Mouse (Mus musculus) brain, adult 2 months (tissue): ENCODE data around the gene Ccdc110.

Experiments
- DNase-seq: peaks from one replicate; pipeline ENCODE4 v3.0.0; 2011; ENCODE audit warnings: low read depth, low spot score

Gene Ccdc110

DNA sequence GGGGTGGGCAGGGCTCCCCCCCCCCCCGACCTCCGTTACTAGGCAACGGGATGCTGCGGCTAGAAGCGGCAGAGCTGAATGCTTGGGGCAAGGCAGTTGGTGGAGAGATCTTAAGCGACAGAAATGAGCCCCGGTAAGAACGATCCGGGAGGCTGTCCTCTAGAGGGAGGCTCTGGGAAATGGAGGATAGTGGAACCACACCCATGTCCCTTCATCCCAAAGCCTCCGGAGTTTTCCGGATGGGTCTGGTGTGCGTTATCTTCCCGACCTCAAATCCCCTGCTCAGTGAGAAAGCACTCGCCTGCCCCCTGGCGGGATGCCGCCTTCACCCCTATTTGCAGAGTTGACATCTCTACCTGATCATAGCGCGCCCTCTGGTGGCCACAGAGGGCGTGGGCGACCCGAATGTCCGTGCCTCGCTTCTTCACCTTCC lies at the start of gene Ccdc110:
TSS of gene Ccdc110 (plus strand) at position 38 of the 433 bp plus-strand sequence.
- peak; percentile 94 for DNase-seq

DNA sequence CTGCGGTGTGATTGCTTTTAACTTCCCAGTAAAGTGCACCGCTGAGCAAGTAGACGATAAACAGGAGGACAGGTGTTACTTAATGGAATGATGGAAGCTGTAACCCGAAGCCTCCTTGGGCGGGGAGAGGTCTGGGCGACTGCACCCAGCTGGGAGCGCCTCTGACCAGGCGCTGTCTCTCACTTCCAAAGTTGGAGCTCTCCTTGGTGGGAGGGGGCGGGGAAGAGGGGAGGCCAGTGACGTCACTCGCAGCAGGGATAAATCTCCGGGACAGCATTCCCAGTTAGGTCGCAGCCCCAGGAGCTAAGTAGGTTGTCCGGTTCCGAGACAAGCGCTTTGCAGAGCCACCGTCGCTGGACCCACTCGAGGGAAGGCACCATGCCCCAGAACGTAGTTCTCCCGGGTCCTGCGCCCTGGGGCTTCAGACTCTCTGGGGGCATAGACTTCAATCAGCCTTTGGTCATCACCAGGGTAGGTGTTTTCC lies 49.2 kb upstream of the Ccdc110 start, which contains the start of gene Pdlim3:
TSS of gene Pdlim3 (plus strand) at position 260 of the 484 bp plus-strand sequence.
- DNase-seq = peak; percentile 16

DNA sequence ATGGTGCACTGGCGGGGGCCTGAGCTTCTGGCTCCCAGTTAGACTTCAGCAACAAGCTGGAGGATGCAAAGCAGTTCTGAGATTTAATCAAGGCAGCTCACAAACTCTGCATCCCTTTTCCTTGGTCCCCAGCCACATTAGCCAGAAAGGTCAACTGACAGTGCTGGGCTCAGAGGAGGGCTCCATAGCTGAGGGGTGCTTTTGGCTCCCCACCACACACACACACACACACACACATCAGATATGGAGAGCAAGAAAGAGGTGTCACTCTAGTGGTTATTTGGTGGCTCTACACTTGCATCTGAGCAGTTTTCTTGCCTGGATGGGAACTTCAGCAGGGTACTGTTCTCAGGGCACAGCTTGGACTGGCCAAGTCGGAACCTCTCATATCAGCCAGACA lies 48.6 kb upstream of the Ccdc110 start:
- peak; percentile 8 for DNase-seq

DNA sequence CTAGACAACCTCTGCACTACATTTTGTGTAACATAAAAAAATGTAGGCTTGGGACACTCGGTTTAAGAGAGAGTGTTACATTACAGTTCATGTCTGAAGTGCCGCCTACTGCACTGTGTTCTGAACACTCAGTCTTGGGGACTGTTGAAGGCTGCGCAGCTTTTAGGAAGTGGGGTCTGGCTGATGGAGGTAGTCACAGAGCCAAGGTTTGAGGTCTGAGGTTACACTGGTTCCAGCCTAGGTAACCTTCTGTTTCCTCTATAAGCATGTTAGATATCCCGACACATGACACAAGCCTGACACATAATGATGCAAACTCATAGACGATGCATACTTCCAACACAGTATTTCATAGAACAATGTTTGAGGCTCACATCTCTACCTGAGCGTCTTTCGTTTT lies 44.7 kb upstream of the Ccdc110 start:
- no peak for DNase-seq

DNA sequence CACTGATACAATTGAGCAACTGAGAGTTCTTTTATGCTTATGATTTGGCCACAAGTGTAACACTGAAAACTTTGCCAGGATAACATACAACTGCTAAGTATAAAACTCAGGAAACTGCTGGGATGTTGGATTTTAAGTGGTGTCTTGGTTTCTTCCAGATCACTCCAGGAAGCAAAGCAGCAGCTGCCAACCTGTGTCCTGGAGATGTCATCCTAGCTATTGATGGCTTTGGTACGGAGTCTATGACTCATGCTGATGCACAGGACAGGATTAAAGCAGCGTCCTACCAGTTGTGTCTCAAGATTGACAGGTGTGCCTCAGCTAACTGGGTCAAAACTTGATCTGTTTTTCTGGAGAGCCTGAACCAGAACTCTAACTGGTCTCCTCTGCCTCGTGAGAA lies 37.8 kb upstream of the Ccdc110 start:
- DNase-seq = no peak

DNA sequence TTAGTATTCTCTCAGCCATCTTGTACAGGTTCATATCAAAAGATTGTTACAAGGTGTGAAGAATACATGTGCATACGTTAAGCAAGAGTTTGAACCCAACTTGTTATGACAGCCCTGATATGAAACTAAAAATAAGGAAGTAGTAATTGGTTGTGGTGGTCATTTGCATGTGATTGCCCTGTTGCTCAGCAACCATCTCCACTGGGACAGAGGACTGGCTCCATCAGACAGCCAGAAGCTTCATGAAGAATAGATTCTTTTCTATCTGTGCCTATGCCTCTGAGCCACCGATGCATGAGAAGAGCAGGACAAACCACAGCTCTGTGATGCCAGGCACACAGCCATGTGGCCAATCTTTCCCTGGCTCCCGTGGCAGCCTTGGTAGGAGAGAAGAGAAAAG lies 34.6 kb upstream of the Ccdc110 start:
- DNase-seq = no peak

DNA sequence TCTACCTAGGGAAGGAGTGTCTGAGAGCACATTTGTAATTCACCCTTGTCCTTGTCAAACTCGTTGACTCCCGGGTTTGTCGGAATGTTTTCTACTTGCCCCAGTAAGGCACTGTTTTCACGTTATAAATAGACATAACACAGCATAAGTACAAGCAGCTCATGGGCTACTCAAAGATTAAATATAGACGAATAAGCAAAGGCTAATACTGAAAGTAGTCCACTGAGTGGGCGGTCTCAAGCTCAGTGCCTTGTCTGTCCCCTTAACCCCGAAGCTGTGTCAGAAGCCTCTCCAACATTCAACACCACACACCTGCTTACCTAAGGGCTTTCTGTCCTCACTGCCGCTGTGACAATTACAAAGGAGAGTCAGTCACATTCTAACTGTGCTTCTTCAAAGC lies 32.8 kb upstream of the Ccdc110 start:
- no peak for DNase-seq

DNA sequence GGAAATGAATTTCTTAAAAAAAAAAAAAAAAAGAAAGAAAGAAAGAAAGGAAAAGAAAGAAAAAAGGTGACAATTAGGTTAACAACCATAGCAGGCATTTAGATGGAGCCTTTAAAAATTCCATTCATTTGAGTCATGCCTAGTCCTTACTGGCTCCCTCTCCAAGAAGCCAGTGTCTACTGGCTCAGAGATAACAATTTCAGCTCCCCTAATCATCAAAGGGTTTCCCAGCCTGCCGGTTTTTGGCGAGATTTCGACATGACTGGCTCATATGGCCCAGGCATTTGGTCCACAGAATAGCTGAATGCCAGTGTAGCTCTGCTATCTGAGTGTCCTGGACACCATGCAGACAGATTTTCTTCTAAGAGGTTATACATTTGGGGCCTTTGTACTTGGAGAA lies 30.8 kb upstream of the Ccdc110 start:
- no peak for DNase-seq

DNA sequence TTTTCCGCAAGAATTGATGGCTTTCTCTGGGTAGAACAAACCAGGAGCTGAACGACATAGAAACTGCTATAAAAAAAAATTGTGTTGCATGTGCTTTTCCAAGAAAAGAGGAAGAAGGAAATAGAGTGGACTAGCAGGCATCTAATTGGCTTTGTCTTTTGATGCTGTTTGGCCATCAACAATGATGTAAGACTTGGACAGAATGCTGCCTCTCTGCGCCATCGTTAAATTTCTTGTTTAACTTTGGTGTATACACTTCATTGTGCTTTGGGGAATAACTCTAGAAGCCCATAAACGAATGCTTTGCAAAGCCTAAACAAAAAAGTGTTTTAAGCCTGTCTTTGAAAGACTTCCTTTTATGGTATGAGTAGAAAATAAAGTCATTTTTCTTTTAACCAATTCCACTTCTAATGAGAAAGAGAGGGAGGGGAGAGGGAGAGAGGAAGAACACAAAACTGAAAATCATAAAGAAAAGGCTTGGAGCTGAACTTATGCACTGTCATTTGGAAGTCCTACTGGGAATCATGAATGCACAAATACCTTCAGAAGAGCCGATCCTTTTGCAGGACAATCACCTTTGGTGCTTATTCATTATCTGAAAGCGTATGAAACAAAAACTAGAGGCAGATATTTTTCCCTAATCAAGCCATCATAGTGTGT lies 28.7 kb upstream of the Ccdc110 start:
- DNase-seq = no peak

DNA sequence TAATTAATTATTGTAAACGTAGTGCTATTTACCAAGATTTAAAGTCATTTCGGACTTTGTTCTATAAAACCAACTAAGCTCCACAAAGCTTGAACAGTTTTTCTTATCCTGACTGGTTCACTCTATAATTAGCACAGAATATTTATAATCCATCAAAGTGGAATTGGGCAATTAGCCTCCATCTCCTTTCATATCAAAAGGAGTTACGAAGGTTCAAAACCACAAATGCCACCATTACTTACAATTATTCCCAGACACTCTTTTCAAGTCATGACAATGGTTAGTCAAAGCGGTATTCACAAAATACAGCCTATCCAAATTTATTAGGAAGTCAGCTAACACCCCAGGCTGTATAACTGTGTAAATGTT lies 28.2 kb upstream of the Ccdc110 start:
- DNase-seq = no peak

DNA sequence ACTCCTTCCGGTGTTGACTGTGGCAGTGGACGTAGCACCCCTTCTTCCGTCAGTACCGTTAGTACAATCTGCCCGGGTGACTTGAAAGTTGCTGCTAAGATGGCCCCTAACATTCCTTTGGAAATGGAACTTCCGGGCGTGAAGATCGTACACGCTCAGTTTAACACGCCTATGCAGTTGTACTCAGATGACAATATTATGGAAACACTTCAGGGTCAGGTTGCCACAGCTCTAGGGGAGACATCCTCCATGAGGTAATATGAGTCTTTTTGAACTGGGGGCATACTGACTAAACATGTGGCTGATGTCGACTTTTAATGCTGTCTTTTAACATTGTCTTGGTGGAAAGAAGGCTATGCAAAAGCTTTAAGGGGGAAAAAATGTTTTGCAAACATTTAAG lies 20.7 kb upstream of the Ccdc110 start:
- no peak for DNase-seq

DNA sequence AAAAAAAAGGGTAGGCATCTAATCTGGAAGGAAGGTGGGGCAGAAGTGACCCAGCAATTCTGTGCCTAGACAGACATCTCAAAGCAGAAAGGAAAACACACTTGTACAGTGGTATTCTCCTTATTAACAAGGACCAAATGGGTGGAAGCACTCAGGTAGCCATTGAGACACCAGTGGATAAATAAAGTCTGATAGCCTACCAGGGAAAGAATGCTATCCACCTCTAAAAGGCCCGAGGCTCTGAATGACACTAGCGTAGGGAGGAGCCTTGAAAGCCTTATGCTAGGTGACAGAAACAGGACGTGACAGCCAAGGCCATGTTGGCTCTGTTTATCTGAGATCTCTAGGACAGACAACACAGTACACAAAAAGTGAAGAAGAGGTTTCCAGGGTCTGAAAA lies 17.9 kb upstream of the Ccdc110 start:
- DNase-seq = no peak

DNA sequence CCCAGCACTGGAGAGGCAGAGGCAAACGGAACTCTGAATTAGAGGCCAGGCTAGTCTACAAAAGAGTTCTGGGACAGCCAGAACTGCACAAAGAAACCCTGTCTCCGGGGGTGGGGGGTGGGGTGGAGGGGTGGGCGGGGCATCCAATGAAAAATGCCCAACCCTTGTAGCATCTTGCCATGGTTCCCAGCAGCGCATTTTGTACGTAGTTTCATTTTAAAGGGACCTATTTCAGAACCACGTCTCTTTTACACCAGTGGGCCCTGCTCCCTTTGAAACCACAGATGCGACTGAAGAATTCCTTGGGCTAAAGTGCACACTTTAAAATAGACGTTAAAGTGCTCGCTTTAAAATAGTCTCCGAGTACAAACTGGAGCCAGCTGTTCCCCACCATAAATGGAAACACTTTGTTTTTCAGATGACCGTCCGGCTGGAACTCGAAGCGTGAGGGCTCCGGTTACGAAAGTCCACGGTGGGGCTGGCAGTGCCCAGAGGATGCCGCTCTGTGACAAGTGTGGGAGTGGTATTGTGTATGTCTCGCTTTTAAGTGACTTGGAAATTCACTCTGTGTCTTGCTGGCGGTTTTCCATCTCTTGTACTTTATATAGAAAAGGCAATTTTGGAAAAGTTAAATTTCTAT lies 17.3 kb upstream of the Ccdc110 start:
- DNase-seq = peak; percentile 40

DNA sequence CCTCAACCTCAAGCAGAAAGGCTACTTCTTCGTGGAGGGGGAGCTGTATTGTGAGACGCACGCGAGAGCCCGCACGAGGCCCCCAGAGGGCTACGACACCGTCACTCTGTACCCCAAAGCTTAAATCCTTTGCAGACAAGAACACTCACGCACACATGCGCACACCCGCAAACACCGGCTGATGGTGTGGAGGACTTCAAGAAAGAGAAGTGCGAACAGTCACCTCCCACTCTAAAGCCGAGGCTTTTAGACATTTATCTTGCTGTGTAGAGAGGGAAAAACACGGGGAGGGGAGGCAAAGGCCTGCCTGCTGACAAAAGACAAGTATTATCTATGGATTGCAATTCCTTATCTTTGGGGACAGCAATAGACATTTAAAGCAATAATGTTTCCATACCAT lies 15.5 kb upstream of the Ccdc110 start:
- DNase-seq = peak; percentile 63

DNA sequence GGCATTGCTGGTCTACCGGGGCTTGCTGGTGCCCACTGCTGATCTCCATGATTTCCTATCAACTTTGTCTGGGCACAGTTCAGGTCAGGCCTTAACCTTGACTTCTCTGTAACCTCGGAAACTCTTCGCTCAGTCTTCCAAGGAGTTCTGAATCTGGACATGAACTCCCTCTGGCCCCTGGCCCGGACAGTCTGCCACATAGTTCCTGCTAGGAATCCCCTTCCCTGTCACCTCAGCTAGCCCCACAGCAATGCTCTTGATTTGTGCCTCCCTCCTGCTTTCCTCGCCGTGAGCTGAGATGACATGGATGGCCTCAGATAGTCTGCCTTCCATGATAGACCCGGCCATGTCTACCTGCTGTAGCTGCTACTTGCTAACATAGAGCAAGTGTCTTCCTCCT lies 14.0 kb upstream of the Ccdc110 start:
- no peak for DNase-seq

DNA sequence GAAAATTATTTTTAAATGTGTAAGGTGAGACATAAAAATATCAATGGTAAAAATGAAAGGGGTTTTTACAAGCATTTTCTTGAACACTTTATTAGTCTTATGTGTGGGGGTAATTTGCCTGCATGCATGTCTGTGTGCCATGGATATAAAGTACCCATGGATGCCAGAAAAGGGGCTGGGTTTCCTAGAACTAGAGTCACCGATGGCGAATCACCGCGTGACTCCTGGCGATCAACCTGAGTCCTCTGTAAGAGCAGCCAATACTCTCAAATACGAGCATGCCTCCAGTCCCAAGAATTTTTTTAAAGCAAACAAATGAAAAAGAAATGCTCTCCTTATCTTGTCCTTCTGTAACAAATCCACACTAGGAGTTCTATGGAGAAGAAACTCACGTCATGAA lies 12.3 kb upstream of the Ccdc110 start:
- DNase-seq = no peak

DNA sequence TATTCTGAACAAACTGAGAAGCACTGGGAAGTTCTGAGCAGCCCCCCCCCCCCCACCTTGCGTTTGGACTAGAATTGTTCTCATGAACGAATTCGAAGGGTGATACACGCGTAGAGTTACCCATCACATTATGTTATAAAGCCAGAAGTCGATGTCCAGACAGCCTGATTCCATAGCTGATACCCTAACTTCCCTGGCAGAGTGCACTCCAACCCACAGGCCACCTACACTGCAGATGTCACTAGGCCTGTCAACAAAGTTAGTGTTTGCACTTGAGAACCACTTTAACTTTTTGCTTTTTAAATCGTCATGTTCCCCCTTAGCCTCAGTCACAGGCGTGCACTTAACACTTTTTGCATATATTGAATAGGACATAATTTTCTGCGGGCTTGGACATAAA lies 2.6 kb downstream of the Ccdc110 start:
- peak; percentile 16 for DNase-seq

DNA sequence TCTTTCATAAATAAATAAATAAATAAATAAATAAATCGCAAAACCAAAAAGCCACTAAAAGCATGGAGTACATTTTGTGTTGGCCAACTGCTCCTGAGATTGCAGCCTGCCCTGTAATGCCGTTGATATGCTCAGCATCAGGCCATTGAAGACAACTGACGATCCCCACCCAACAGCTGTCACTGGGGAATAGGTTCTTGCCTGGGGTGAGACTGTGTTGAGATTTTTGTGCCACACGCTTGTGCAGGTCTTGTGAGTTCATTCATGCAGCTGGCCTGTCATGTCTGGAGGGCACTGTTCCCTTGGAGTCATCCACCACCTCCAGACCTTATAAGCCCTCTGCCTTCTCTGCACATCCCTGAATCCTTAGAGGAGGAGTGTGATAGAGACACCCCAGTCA lies 11.9 kb downstream of the Ccdc110 start:
- DNase-seq = no peak

DNA sequence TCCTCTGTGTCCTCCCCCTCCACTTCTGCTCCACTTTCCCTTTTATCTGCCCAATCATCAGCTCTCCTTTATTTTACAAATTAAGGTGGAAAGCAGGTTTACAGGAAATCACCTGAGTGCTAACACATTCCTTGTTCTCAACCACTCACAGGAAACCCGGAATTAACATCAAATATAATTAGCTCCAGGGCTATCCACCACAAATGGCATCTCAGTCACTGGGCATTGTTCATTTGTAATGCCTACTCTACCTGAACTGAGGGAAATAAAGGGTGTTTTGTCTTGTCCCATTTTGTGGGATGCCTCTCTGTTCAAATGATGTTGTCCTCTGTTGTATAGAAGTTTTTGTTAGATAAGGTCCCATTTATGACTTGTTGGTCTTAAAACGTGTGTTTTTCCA lies 16.2 kb downstream of the Ccdc110 start:
- no peak for DNase-seq

DNA sequence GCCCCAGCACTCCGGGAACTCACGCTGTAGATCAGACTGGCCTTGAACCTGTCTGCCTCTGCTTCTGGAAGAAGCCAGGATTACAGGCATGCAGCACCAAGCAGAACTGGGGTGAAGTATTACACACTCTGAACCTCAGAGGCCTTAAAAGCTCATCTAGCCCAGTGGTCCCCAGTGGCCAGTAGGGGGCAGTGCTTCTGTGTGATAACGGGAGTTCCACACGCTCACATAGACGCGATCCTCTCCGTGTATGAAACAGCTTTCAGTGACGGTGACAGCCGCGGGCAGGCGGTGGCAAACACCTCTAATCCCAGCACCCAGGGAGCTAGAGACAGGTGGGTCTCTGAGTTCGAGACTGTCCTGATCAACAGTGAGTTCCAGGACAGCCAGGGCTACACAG lies 36.5 kb downstream of the Ccdc110 start:
- no peak for DNase-seq

DNA sequence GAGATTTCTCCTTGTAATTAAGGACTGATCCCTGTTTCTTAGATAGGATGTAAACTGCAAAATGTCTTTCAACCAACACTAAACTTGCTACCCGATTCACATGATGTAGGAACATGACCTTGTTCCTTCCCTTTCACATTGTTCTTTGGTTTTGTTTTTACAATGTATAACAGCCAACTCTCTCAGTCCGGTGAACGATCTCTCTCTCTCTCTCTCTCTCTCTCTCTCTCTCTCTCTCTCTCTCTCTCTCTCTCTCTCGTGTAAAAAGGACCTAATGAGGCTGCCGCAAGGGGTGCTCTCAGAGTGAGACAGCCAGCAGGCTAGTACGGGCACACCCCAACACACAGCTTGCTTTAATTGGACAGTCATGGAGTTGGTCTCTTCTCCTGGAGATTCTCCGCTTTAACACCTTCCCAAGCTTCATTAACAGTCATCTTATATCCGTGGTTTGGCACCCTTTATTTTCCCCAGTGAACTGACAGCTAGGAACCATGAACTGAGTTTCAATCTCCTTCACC lies 39.6 kb downstream of the Ccdc110 start:
- peak; percentile 8 for DNase-seq

DNA sequence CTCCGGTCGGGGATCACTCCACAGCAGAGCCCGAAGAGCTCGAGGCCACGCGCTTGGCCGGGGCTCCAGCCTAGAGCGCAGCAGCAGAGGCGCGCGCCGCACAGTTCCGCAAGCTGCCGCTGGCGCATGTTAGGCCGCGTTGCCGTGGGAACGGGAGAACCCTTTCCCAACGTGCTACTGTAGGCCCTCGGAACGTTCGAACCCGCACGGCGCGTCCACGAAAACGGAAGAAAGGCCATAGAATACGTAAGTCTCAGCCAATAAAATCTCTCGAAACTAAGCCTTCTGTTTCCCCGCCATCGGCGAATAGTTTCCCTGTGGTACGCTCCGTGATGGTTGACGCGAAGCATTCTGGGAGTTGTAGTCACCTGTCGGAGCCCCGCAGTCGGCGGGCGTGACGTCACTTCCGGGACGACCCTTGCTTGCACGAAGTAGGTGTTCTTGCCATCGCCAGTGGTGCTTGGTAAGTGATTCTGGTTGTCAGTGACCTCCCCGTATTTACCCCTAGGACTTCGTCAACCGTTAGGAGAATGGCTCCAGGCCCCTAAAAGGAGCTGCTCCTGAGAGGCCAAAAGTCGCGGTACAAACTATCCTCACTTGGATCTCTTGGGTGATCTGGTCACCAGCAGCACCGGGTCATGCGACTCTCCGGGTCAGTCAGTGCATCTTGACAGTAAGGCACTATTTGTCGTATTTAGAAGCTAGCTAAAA lies 40.9 kb downstream of the Ccdc110 start, which contains the start of the genes 1700029J07Rik and Ufsp2:
TSS of gene 1700029J07Rik (minus strand) at position 127 of the 711 bp plus-strand sequence.
TSS of gene Ufsp2 (plus strand) at position 403 of the 711 bp plus-strand sequence.
- peak; percentile 100 for DNase-seq
